Mouse (Mus musculus) inflammation-experienced regulatory T-cells, adult 6 months (primary cell): ENCODE results near the gene Syt8. TPM values are rescaled to one million over a fixed set of nuclear protein-coding genes. Genes with fewer than 3 reads are reported as not detected.

ENCODE experiments used
- ATAC-seq: one replicate; pipeline ENCODE4 v1.8.0; 2017
- polyA plus RNA-seq, 3 experiments: library from polyadenylated mRNA; unstranded; fragments of 100-300 nt; shearing (Covaris generic); gene quantifications; one replicate each; pipeline ENCODE4 v1.2.1; 2017

The Syt8 gene
- polyA plus RNA-seq, 3 experiments from 2014 or later: not detected

DNA sequence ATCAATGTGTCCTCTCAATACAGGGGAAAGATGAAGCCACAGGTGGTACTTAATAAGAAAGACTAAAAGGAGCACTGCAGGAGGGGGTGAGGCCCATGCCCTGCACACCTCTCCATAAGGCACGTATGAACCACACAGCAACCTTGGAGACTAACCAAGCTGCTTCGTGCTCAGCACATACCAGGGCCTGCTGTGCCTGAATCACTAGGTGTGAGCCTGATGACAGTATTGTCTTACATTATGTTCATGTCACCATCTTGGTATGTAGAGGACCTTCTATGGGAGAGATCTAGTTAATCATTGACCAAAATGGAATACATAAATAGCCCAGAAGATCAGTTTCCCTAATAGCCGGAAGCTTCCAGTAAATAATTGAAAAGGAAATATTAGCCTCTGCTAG lies 25.0 kb upstream of the Syt8 start:
- ATAC-seq: no peak

- ATAC-seq: no peak
Measured at GRCm38 (mm10) chr7:142413285-142413684, 21.4 kb upstream of the Syt8 start.

DNA sequence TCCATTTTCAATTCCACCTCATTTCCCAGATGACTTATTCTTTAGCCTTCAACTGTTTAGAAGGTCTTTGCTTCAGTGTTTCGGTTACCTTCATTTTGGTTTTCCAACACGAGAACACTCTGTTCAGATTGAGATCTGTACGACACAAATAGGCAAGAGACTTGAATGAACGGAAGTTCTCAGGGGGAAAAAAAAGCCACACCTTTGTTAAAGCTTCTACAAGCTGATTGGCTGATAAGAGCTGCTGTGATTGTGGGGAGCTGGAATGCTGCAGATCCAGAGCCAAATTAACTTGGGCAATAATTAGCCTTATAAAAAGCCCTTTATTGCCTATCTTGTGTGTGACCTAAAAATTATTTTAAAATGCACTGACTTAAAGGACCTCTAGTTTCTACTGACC lies 19.3 kb upstream of the Syt8 start:
- ATAC-seq: no peak

DNA sequence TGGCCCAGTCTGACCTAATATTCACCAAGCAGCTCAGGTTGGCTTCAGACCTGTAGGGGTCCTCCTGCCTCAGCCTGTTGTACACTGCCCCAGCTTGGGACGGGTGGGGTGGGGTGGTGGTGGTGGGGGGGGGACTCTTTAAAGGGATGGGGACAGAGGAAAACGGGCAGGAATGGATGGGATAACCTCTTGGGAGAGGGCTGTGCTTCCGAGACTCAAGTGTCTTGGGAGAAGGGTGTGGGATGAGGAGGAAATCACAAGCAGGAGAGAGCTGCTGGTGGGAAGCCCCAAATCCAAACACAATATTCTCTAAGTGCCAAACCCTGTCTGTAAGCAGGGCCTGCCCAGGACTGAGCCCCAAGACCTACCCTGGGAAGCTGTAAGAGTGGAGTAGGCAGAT lies 18.4 kb upstream of the Syt8 start:
- no peak for ATAC-seq

DNA sequence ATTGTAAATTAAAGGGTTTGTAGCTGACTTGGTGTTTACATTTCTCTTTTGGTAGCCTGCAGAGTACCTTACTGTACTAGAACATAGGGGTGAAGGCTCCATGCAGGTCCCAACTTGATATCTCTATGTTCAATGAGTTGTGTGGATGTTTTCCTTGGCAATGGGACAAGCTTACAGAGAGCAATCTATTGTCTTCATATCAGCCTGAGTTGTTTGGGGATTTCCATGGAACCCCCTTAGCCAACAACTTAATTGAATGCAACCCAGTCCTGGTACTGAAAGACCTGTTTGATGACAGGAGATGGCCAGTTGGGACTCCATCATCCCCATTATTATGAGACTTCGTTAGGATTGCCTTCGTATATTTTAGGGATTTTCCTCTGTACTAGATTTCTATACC lies 16.6 kb upstream of the Syt8 start:
- no peak for ATAC-seq

GRCm38 (mm10) chr7:142418679-142419078 lies 16.0 kb upstream of the Syt8 start:
- ATAC-seq: no peak

DNA sequence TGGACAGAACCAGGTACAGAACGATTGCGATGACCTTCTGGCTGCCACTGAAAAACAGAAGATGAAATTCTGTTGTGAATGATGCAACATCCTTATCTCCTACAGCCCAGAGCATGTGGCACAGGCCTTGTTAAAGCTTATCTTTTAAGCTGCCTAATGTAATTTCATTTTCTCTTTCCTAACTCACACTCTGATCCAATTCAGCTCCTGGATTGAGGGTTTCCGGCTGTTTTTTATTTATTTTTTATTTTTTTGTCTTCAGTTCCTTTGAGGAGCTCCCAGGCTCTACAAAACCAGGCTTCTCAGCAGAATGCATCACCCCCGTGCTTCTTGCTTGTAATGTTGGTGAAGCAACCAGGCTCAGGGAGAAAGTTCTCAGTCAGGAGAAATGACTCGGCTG lies 14.8 kb upstream of the Syt8 start:
- ATAC-seq: no peak

DNA sequence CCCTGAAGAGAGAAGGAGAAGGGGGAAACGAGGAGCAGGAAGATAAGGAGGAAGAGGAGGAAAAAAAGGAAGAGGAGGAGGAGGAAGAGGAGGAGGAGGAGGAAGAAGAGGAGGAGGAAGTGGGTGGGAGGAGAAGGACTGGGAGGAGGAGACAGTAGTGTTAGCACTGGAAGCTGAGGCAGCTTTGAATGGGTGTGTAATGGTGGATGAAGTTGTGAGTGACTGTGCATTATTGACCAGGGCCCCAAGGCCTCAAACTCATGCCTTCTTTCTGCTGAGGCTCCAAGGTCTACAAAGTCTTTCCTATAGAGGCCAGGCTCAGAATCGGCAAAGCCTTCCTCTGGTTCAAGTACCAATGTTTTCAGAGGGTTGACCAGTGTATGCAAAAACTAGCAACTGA lies 12.8 kb upstream of the Syt8 start:
- no peak for ATAC-seq

DNA sequence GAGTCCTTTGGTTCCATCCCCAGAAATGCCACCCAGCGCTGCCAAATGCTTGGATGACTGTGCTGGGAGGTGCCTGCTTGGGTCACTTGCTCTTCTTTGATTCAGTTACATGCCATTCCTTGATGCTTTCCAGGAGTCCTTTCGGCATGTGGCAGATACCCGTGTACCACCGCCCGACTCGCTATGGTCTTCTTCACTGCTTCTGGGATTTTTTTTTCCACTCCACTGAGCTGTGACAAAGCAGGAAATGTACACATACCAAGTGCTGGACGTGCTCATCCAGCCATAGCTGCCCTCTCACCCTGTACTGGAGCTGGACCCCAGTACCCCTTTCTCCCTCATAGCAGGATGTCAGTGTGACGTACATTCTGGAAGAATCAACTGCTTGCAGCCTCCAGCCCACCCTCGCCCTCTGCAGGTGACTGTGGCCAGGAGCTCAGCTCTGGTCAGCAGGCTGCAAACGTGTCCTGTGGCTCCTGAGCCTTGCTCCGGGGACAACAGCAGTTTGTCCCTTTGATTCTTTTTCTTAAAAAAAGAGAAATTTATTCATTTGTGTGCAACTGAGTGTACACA lies 8.9 kb upstream of the Syt8 start:
- no peak for ATAC-seq

GRCm38 (mm10) chr7:142428213-142428612 lies 6.4 kb upstream of the Syt8 start:
- no peak for ATAC-seq

DNA sequence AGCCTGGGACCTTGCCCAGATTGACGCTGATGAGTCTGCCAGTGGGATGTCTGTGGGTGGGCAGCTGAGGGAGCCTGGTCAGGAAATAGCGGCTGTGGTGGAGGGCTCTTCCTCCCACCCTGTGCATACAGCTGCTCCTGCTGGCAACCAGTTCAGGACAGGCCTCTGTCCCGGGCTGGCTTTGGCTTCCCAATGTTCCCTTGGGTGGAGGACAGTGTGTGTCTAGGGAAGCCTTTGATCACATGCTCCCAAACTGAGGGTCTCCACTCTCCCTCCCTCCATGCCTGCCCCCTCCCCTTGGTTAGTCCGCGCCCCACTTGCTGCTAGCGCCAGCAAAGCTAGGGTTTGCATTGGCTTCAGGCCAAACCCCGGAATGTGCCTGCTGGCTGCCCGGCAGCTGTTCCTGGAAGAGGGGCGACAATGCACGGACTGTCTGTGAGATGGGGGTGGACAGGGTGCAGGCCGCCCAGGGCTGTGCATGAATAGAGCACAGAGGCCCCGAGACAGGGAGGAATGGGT lies 4.4 kb upstream of the Syt8 start:
- no peak for ATAC-seq

DNA sequence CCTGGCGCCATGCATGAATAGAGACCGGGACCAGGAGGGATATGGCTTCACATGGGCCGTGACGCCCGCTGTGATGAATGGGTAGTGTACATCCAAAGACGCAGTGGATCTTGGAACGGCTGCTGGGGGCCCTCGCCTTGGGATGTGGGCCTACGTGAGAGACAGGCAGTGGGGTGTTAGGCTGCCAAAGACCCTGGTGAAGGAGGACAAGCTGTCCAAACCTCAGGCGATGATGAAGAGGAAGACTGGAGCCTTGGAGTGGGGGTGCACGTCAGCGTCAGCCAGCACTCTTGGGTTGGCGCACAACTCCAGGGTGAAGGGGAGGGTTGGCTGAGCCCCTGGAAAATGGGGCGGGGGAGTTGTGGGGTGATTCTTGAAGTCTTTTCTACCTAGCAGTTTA lies 3.5 kb upstream of the Syt8 start:
- ATAC-seq: no peak

DNA sequence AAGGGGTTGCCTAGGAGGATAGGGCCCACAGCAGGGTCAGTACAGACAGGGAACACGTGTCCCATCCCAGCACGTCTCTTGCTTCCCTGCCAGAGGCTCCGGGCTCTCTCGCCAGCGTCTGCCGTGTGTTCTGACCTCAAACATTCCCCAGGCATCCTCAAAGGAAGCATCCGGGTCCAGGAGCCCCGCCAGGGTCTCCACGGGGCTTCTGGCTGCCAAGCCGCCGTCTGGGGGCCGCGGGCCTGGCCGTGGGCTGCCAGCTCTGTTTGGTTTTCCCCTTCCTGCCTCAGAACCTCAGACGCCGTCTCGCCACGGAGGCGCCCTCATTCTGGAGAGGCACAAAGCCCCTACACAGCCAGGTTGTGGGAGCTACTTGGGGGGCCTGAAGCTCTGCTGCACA lies 1.0 kb upstream of the Syt8 start:
- ATAC-seq: no peak

- ATAC-seq: peak; percentile 63
Measured at GRCm38 (mm10) chr7:142435524-142435923, 874 bp downstream of the Syt8 start.

- ATAC-seq: no peak
Measured at GRCm38 (mm10) chr7:142437324-142437723, 2.7 kb downstream of the Syt8 start.

GRCm38 (mm10) chr7:142439966-142440365 lies 5.3 kb downstream of the Syt8 start:
- no peak for ATAC-seq

GRCm38 (mm10) chr7:142440657-142441114 lies 6.0 kb downstream of the Syt8 start:
- no peak for ATAC-seq

DNA sequence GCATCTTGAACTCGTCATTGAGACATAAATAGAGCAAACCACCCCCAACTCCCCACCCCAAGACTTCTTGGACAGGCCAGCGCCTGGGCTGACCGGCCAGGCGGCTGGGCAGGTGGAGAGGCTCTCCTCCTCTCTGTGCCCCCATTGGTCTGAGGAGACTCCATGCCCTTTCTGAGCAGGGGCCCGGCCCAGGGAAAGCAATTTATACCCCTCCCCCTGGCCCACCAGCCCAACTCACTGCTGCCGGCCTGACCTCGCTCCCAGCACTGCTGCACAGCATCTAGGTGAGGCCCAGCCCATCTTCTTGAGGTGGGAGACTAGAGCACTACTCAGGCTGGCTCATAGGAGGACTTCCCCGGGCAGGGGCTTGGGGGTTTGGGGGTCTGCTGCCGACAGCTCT lies 6.9 kb downstream of the Syt8 start, which contains the start of gene Tnni2:
Gene Tnni2 (plus strand): TSS at position 224 of the 400 bp plus-strand sequence.
- no peak for ATAC-seq

GRCm38 (mm10) chr7:142442081-142442907 lies 7.6 kb downstream of the Syt8 start:
- ATAC-seq: no peak

DNA sequence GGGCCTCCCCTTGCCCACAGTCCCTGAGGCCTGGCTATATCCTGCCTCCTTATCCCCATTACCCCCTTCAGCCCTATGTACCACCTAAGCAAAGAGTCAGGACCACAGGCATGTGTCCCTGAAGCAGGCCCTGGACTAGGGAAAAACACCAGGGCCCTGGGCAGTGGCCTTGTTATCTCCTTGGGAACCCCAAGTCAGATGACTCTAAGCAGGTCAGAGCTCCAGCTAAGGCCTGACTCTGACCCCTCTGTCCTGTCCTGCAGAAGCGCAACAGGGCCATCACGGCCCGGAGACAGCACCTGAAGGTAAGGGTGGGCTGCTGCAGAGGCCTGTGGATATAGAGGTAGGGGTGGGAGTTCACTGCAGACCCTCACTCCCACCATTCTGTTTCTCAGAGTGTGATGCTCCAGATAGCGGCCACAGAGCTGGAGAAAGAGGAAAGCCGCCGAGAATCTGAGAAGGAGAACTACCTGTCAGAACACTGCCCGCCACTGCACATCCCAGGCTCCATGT lies 8.3 kb downstream of the Syt8 start:
- no peak for ATAC-seq

GRCm38 (mm10) chr7:142443474-142443873 lies 8.8 kb downstream of the Syt8 start:
- ATAC-seq: no peak

GRCm38 (mm10) chr7:142444171-142444570 lies 9.5 kb downstream of the Syt8 start:
- ATAC-seq: no peak

- no peak for ATAC-seq
Measured at GRCm38 (mm10) chr7:142445324-142445723, 10.7 kb downstream of the Syt8 start.

DNA sequence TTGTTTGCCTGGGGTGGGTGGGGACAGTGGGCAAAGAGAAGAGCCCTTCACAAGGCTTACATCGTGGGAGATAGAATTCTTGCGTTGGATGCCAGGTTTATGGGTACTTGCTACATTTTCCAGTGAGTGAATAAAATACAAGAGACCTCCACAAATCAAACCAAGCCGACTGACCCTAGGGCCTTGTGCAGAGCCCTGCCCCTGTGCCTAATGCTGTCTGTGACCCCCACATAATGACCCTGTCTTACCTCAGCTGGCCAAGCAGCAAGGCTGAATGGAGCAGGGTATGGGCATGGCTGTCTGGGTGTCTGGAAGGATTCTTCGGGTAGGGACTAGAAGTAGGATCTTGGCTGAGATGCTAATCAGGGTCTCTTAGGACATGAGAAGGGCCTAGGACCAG lies 11.6 kb downstream of the Syt8 start:
- ATAC-seq: no peak
